Mouse (Mus musculus): ENCODE results near the gene Tysnd1. TPM values are rescaled to one million over a fixed set of nuclear protein-coding genes. Genes with fewer than 3 reads are reported as not detected.

Gene Tysnd1
- polyA plus RNA-seq, 1 experiment from 2014 or later: 29.0 TPM

DNA sequence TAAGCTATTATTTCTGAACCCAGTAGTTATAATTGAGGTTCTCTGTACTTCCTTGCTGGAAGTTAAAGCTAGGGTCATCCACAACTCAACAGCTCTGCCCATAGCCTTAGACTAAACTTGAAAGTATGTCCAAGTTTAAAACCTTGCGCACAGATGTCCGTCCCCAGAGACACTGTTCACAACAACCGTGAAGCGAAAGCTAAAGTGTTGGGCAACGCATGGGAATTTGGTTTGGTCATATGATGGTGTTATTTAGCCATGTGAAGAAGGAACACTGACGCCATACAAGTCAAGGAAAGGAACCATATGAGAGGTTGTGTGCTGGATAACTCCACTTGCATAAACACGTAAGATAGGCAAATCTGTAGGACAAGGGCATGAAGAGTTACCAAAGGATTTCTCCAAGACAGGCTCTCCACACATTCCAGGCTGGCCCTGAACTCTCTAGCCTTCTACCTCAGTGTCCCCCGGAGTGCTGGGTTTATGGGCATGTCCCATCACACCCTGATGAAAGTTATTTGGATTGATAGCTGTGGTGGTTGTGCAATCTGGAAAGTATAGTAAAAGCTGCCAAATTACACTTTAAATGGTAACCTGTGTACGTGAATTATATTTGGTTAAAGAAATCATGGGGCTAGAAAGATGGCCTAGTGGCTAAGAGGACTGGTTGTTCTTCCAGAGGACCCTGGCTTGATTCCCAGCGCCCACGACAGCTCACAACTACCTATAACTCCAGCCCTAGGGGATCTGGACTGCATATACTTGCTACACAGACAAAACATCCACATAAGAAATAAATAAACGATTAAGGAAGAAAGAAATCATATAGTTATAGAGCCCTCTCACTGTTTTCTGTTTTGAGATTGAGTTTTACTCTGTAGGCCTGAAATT is 22.3 kb downstream of the Tysnd1 start:
- H3K36me3 ChIP-seq: no peaks in the 10 kb centered on the region
- no peak for ATAC-seq (ENCODE audit: low read depth)
- H3K4me1 ChIP-seq (replicated peaks): peaks cover 11% of the 10 kb centered on the region
- no peak overlapping the region for H3K27ac ChIP-seq (replicated peaks)
- H3K4me3 ChIP-seq: no peak overlapping the region
- peaks cover 19% of the 10 kb centered on the region; the same call in 1 of the 2 replicates for H3K27me3 ChIP-seq
- no peak overlapping the region for H3K4me2 ChIP-seq
- WGBS: 91% methylated on average over 12 of the region's 12 CpGs
- H3K9me3 ChIP-seq: no peaks in the 10 kb centered on the region
- no peak overlapping the region for H3K9ac ChIP-seq

- Histone ChIP-seq H3K36me3 (no peaks in the 10 kb centered on the region), H3K27me3 (0 out of 2 replicates have a peak, but pooled peaks cover 8% of the 10 kb centered on the region), H3K4me2 (no peak overlapping the region), H3K4me1 (replicated peaks) (peaks cover 7% of the 10 kb centered on the region), H3K9me3 (no peaks in the 10 kb centered on the region), H3K27ac (replicated peaks) (no peak overlapping the region), H3K9ac (no peak overlapping the region), H3K4me3 (no peak overlapping the region)
- WGBS: 89% methylated on average over 7 of the region's 7 CpGs
- no peak for ATAC-seq (ENCODE audit: low read depth)
Observed at GRCm38 (mm10) chr10:61720331-61720730, 25.0 kb downstream of the Tysnd1 start.

- no peak overlapping the region for H3K27ac ChIP-seq (replicated peaks)
- no peaks in the 10 kb centered on the region for H3K36me3 ChIP-seq
- H3K4me3 ChIP-seq: no peak overlapping the region
- WGBS: 74% methylated on average over 3 of the region's 3 CpGs
- no peaks in the 10 kb centered on the region for H3K9me3 ChIP-seq
- ATAC-seq (ENCODE audit: low read depth): no peak
- no peaks in the 10 kb centered on the region for H3K27me3 ChIP-seq
- no peak overlapping the region for H3K9ac ChIP-seq
- H3K4me1 ChIP-seq (replicated peaks): no peaks in the 10 kb centered on the region
- H3K4me2 ChIP-seq: no peak overlapping the region
Observed at GRCm38 (mm10) chr10:61722215-61722614, 26.9 kb downstream of the Tysnd1 start.

DNA sequence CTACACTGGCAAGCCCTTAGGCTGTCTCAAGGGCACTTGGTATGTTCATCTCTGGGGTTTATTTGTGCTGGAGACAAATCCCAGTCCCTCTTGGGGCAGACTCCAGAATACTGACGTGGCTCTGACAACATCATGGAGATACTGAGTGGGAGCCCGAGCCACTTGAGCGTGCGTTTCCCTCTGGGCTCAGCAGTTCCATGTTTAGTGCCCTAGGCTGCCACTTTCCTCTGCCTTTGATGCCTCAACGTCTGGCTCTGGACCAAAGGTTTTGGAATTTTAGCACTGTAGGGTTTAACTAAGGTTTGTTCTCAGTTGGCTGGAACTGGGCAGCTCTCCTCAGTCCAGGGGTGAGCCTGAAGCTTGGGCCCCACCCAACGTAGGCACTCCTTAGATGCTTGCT is 28.0 kb downstream of the Tysnd1 start:
- Histone ChIP-seq H3K27ac (replicated peaks) (no peak overlapping the region), H3K9me3 (no peaks in the 10 kb centered on the region), H3K9ac (no peak overlapping the region), H3K4me2 (no peak overlapping the region), H3K4me1 (replicated peaks) (no peaks in the 10 kb centered on the region), H3K36me3 (no peaks in the 10 kb centered on the region), H3K27me3 (no peaks in the 10 kb centered on the region), H3K4me3 (no peak overlapping the region)
- ATAC-seq (ENCODE audit: low read depth): no peak
- 70% methylated on average over 6 of the region's 6 CpGs for WGBS

GRCm38 (mm10) chr10:61729181-61729580 is 33.9 kb downstream of the Tysnd1 start:
- 54% methylated on average over 11 of the region's 11 CpGs for WGBS
- Histone ChIP-seq H3K9ac (no peak overlapping the region), H3K27ac (replicated peaks) (no peak overlapping the region), H3K4me3 (no peak overlapping the region), H3K4me1 (replicated peaks) (no peaks in the 10 kb centered on the region), H3K4me2 (no peak overlapping the region), H3K36me3 (0 out of 2 replicates have a peak, but pooled peaks cover 5% of the 10 kb centered on the region), H3K27me3 (no peaks in the 10 kb centered on the region), H3K9me3 (no peaks in the 10 kb centered on the region)
- ATAC-seq (ENCODE audit: low read depth): peak; percentile 33; the same call in 1 of the 2 replicates

DNA sequence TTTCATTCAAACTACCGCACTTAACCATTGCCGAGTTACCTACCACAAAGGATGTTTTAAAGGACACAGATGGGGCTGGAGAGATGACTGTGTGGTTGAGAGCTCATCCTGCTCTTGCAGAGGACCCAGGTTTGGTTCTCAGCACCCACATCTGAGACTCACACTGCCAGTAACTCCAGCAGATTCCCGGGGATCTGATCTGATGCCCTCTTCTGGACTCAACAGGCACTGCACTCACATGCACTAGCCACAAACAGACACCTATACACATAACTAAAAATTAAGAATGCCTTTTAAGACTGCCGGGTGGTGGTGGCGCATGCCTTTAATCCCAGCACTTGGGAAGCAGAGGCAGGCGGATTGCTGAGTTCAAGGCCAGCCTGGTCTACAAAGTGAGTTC is 34.9 kb downstream of the Tysnd1 start:
- 0 out of 2 replicates have a peak, but pooled peaks cover 5% of the 10 kb centered on the region for H3K36me3 ChIP-seq
- H3K27ac ChIP-seq (replicated peaks): no peak overlapping the region
- H3K9me3 ChIP-seq: no peaks in the 10 kb centered on the region
- no peaks in the 10 kb centered on the region for H3K4me1 ChIP-seq (replicated peaks)
- ATAC-seq (ENCODE audit: low read depth): no peak
- no peaks in the 10 kb centered on the region for H3K27me3 ChIP-seq
- no peak overlapping the region for H3K4me2 ChIP-seq
- no peak overlapping the region for H3K4me3 ChIP-seq
- no peak overlapping the region for H3K9ac ChIP-seq
- WGBS: 91% methylated on average over 6 of the region's 6 CpGs

DNA sequence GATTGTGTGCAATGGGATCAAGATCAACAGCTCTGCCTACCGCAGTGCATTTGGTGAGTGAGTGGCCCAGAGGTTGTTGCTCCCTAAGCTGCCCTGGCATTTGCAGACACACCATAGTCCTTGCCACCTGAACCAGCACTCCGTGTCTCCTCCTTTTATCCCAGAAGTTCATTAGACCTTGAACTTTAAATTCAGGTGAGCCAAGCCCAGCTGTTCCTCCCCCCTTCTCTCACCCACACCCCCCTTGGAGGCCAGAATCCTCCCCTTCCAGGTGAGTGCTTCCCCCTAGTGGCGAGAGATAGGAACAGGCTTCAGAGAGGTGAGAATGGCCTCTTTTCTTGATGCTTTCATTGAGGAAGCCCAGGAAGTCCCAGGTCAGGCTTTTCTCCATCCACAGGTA is 39.1 kb downstream of the Tysnd1 start:
- no peaks in the 10 kb centered on the region for H3K9me3 ChIP-seq
- 45% methylated on average over 3 of the region's 3 CpGs for WGBS

GRCm38 (mm10) chr10:61736671-61737078 is 41.4 kb downstream of the Tysnd1 start:
- Histone ChIP-seq H3K9me3 (no peaks in the 10 kb centered on the region), H3K9ac (no peak overlapping the region), H3K27ac (replicated peaks) (peak overlapping the region; percentile 23; the same call in 1 of the 2 replicates), H3K4me1 (replicated peaks) (no peaks in the 10 kb centered on the region), H3K27me3 (no peaks in the 10 kb centered on the region), H3K4me2 (no peak overlapping the region), H3K4me3 (no peak overlapping the region), H3K36me3 (peaks cover 45% of the 10 kb centered on the region)
- 75% methylated on average over 10 of the region's 10 CpGs for WGBS
- ATAC-seq (ENCODE audit: low read depth): no peak

More for the DNA sequence above, 39.1 kb downstream of the Tysnd1 start:
- H3K9ac ChIP-seq: no peak overlapping the region
- no peak overlapping the region for H3K27ac ChIP-seq (replicated peaks)
- H3K27me3 ChIP-seq: no peaks in the 10 kb centered on the region
- peaks cover 27% of the 10 kb centered on the region for H3K36me3 ChIP-seq
- no peak overlapping the region for H3K4me2 ChIP-seq
- ATAC-seq (ENCODE audit: low read depth): no peak; the same call in 1 of the 2 replicates
- no peak overlapping the region for H3K4me3 ChIP-seq
- H3K4me1 ChIP-seq (replicated peaks): no peaks in the 10 kb centered on the region

- WGBS: 100% methylated on average over 1 of the region's 1 CpGs
- H3K9ac ChIP-seq: no peak overlapping the region
- H3K27ac ChIP-seq (replicated peaks): no peak overlapping the region
- no peaks in the 10 kb centered on the region for H3K9me3 ChIP-seq
- no peak overlapping the region for H3K4me2 ChIP-seq
- H3K27me3 ChIP-seq: no peaks in the 10 kb centered on the region
- no peak for ATAC-seq (ENCODE audit: low read depth)
- H3K4me3 ChIP-seq: no peak overlapping the region
- H3K4me1 ChIP-seq (replicated peaks): no peaks in the 10 kb centered on the region
- peaks cover 54% of the 10 kb centered on the region for H3K36me3 ChIP-seq
Observed at GRCm38 (mm10) chr10:61737537-61737936, 42.2 kb downstream of the Tysnd1 start.

DNA sequence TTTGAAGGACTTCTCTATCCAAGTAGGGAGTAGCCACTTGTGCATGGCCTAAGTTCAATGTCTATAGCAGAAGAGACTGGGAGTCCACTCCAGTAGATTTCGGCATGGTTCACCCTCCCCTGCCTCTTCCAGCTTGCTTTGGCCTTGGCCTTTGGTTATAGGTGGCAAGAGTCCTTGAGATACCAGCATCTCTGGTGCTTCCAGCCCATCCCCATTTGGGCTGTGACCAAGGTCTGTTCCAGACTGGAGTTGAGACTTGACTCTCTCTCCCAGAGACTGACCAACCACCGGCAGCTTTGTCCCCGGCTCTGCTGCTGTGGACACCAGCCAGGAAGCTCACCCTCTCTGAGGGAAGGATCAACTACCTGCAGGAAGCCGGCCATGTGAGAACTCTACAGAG is 42.8 kb downstream of the Tysnd1 start:
- Histone ChIP-seq H3K36me3 (peaks cover 60% of the 10 kb centered on the region), H3K27ac (replicated peaks) (no peak overlapping the region), H3K4me1 (replicated peaks) (no peaks in the 10 kb centered on the region), H3K9ac (no peak overlapping the region), H3K9me3 (no peaks in the 10 kb centered on the region), H3K4me3 (no peak overlapping the region), H3K4me2 (no peak overlapping the region), H3K27me3 (no peaks in the 10 kb centered on the region)
- ATAC-seq (ENCODE audit: low read depth): no peak
- 94% methylated on average over 4 of the region's 4 CpGs for WGBS

- WGBS: 90% methylated on average over 1 of the region's 1 CpGs
- Histone ChIP-seq H3K9me3 (peaks cover 4% of the 10 kb centered on the region; the same call in 1 of the 2 replicates), H3K27me3 (no peaks in the 10 kb centered on the region), H3K4me2 (no peak overlapping the region), H3K4me1 (replicated peaks) (no peaks in the 10 kb centered on the region), H3K27ac (replicated peaks) (no peak overlapping the region), H3K36me3 (peaks cover 91% of the 10 kb centered on the region), H3K9ac (no peak overlapping the region), H3K4me3 (no peak overlapping the region)
- ATAC-seq (ENCODE audit: low read depth): no peak
Observed at GRCm38 (mm10) chr10:61741306-61741705, 46.0 kb downstream of the Tysnd1 start.

GRCm38 (mm10) chr10:61741873-61742272 is 46.6 kb downstream of the Tysnd1 start:
- Histone ChIP-seq H3K4me2 (no peak overlapping the region), H3K36me3 (peaks cover 97% of the 10 kb centered on the region), H3K9ac (no peak overlapping the region), H3K27ac (replicated peaks) (no peak overlapping the region), H3K9me3 (peaks cover 4% of the 10 kb centered on the region; the same call in 1 of the 2 replicates), H3K27me3 (no peaks in the 10 kb centered on the region), H3K4me3 (no peak overlapping the region), H3K4me1 (replicated peaks) (no peaks in the 10 kb centered on the region)
- no peak for ATAC-seq (ENCODE audit: low read depth)
- 82% methylated on average over 4 of the region's 4 CpGs for WGBS

Measured in neural tube, embryonic 13.5 days (tissue).